Mouse (Mus musculus): ENCODE results near the gene Rad1. TPM values are rescaled to one million over a fixed set of nuclear protein-coding genes. Genes with fewer than 3 reads are reported as not detected.

Rad1 gene
- 1 to 10 TPM; 7.3 to 7.5 TPM for total RNA-seq (2023)

GRCm38 (mm10) chr15:10485484-10486364, at the start of gene Rad1, which contains the start of gene Brix1:
Rad1 (plus strand) TSS chr15:10486018.
Brix1 (minus strand) TSS chr15:10485947.

GRCm38 (mm10) chr15:10470151-10470831, 15.5 kb upstream of the Rad1 start, which contains the start of gene Dnajc21:
Dnajc21 (minus strand) TSS chr15:10470516.

Other genes starting within 250 kb of the Rad1 start
- gene Gm21973, start 160.6 kb upstream of the Rad1 start, total RNA-seq (2023), result not detected
- not detected for gene Agxt2, start 127.5 kb upstream of the Rad1 start, total RNA-seq (2023)
- gene Dnajc21, start 15.5 kb upstream of the Rad1 start, total RNA-seq (2023), result 10 to 100 TPM; 12.7 to 14.4 TPM
- gene Brix1, start 71 bp upstream of the Rad1 start, total RNA-seq (2023), result 10 to 100 TPM; 12.1 to 17.4 TPM
- gene Ttc23l, start 72.7 kb downstream of the Rad1 start, total RNA-seq (2023), result not detected
- gene Rai14, start 228.6 kb downstream of the Rad1 start, total RNA-seq (2023), result 1 to 10 TPM in 1 of 2 experiments, under 1 TPM in 1; 0.73 to 1.2 TPM